Mouse (Mus musculus): ENCODE measurements around the gene Kcnc1.
A peak's percentile ranks its signal among the peaks of the same experiment; 100 is the strongest.

Gene Kcnc1

GRCm38 (mm10) chr7:46396231-46396927 lies at the start of gene Kcnc1:
TSS of gene Kcnc1 (plus strand) at chr7:46396497.
- peak; percentile 63 for DNase-seq (ENCODE audit: low read depth, low spot score)

- no peak for DNase-seq (ENCODE audit: low read depth, low spot score)
Measured at GRCm38 (mm10) chr7:46347692-46348091, 48.6 kb upstream of the Kcnc1 start.

GRCm38 (mm10) chr7:46348813-46349212 lies 47.5 kb upstream of the Kcnc1 start:
- DNase-seq (ENCODE audit: low read depth, low spot score): no peak

GRCm38 (mm10) chr7:46350119-46350702 lies 46.1 kb upstream of the Kcnc1 start:
- no peak for DNase-seq (ENCODE audit: low read depth, low spot score)

- no peak for DNase-seq (ENCODE audit: low read depth, low spot score)
Measured at GRCm38 (mm10) chr7:46352748-46353147, 43.5 kb upstream of the Kcnc1 start.

- no peak for DNase-seq (ENCODE audit: low read depth, low spot score)
Measured at GRCm38 (mm10) chr7:46353216-46353615, 43.1 kb upstream of the Kcnc1 start.

GRCm38 (mm10) chr7:46353875-46354274 lies 42.4 kb upstream of the Kcnc1 start:
- DNase-seq (ENCODE audit: low read depth, low spot score): no peak

- DNase-seq (ENCODE audit: low read depth, low spot score): no peak
Measured at GRCm38 (mm10) chr7:46361776-46362175, 34.5 kb upstream of the Kcnc1 start.

GRCm38 (mm10) chr7:46364154-46364553 lies 32.1 kb upstream of the Kcnc1 start:
- DNase-seq (ENCODE audit: low read depth, low spot score): no peak

GRCm38 (mm10) chr7:46365810-46366209 lies 30.5 kb upstream of the Kcnc1 start:
- no peak for DNase-seq (ENCODE audit: low read depth, low spot score)

- DNase-seq (ENCODE audit: low read depth, low spot score): no peak
Measured at GRCm38 (mm10) chr7:46371104-46371503, 25.2 kb upstream of the Kcnc1 start.

GRCm38 (mm10) chr7:46376172-46377007 lies 19.9 kb upstream of the Kcnc1 start, which contains the start of gene Myod1:
TSS of gene Myod1 (plus strand) at chr7:46376474.
- no peak for DNase-seq (ENCODE audit: low read depth, low spot score)

- DNase-seq (ENCODE audit: low read depth, low spot score): no peak
Measured at GRCm38 (mm10) chr7:46377008-46377346, 19.3 kb upstream of the Kcnc1 start.

GRCm38 (mm10) chr7:46378123-46378522 lies 18.2 kb upstream of the Kcnc1 start:
- DNase-seq (ENCODE audit: low read depth, low spot score): no peak

- no peak for DNase-seq (ENCODE audit: low read depth, low spot score)
Measured at GRCm38 (mm10) chr7:46378983-46379382, 17.3 kb upstream of the Kcnc1 start.

GRCm38 (mm10) chr7:46380625-46381024 lies 15.7 kb upstream of the Kcnc1 start:
- no peak for DNase-seq (ENCODE audit: low read depth, low spot score)

- no peak for DNase-seq (ENCODE audit: low read depth, low spot score)
Measured at GRCm38 (mm10) chr7:46387430-46387829, 8.9 kb upstream of the Kcnc1 start.

- no peak for DNase-seq (ENCODE audit: low read depth, low spot score)
Measured at GRCm38 (mm10) chr7:46389456-46390085, 6.7 kb upstream of the Kcnc1 start.

GRCm38 (mm10) chr7:46390226-46390625 lies 6.1 kb upstream of the Kcnc1 start:
- DNase-seq (ENCODE audit: low read depth, low spot score): no peak

GRCm38 (mm10) chr7:46391701-46392100 lies 4.6 kb upstream of the Kcnc1 start:
- DNase-seq (ENCODE audit: low read depth, low spot score): no peak

- DNase-seq (ENCODE audit: low read depth, low spot score): peak; percentile 55
Measured at GRCm38 (mm10) chr7:46393116-46393515, 3.2 kb upstream of the Kcnc1 start.
